Mouse (Mus musculus) CH12.LX (cell line): ENCODE results near the gene Lamtor2. TPM values are rescaled to one million over a fixed set of nuclear protein-coding genes. Genes with fewer than 3 reads are reported as not detected.

ENCODE experiments used
- DNase-seq: peaks from one replicate; pipeline ENCODE4 v3.0.0-alpha.2; 2013; ENCODE audit errors: extremely low read depth
- H3K27ac ChIP-seq: 2 replicates; pipeline ENCODE4 v1.5.1; 2012; ENCODE audit warnings: low read depth, mild to moderate bottlenecking, control low read depth, moderate library complexity; ENCODE audit not compliant: insufficient read depth
- H3K27me3 ChIP-seq: replicated peaks from 2 replicates; pipeline ENCODE3; 2012; ENCODE audit warnings: inconsistent platforms
- H3K36me3 ChIP-seq, 2 experiments: replicated peaks in 1 of 2; 2 replicates each; pipeline versions ENCODE3 to v1.6.1; 2012; ENCODE audit warnings: inconsistent platforms in 1 of 2, low read length in 1 of 2, mild to moderate bottlenecking in 1 of 2, mixed read lengths in 1 of 2, moderate library complexity in 1 of 2; ENCODE audit not compliant: control insufficient read depth in 1 of 2, insufficient read depth in 1 of 2
- H3K4me1 ChIP-seq, 2 experiments: 2 replicates each; pipeline ENCODE4 v1.6.1; 2012; ENCODE audit warnings: inconsistent platforms in 1 of 2, moderate library complexity in 1 of 2; ENCODE audit not compliant: insufficient read depth in 2 of 2, control insufficient read depth in 1 of 2
- H3K4me2 ChIP-seq: 2 replicates; pipeline ENCODE4 v1.6.1; 2012; ENCODE audit warnings: low read depth, mild to moderate bottlenecking, control low read depth; ENCODE audit not compliant: poor library complexity, insufficient read depth, severe bottlenecking
- H3K4me3 ChIP-seq, 3 experiments: fragments of 150-350 bp in 1 of 3; sonication (generic) in 1 of 3; replicated peaks in 1 of 3; 2 replicates each; pipeline versions ENCODE3 to v1.5.1; 2011 to 2012; ENCODE audit warnings: low read depth in 2 of 3, low read length in 2 of 3, mild to moderate bottlenecking in 2 of 3, moderate library complexity in 2 of 3, control low read depth in 1 of 3, improper control_type of control experiment in 1 of 3, inconsistent platforms in 1 of 3, mixed read lengths in 1 of 3; ENCODE audit not compliant: poor library complexity in 1 of 3
- H3K79me2 ChIP-seq: replicated peaks from 2 replicates; pipeline ENCODE4 v1.6.1; 2012; ENCODE audit warnings: mild to moderate bottlenecking, moderate library complexity; ENCODE audit not compliant: control insufficient read depth, poor library complexity, insufficient read depth, severe bottlenecking; ENCODE audit errors: extremely low read depth
- H3K9ac ChIP-seq: 2 replicates; pipeline ENCODE4 v1.6.1; 2012; ENCODE audit warnings: low read depth, mild to moderate bottlenecking, control low read depth, moderate library complexity; ENCODE audit not compliant: insufficient read depth
- H3K9me3 ChIP-seq: replicated peaks from 2 replicates; pipeline ENCODE3; 2012; ENCODE audit warnings: low read length, inconsistent platforms, mixed read lengths
- CHD1 ChIP-seq: IDR thresholded peaks from 2 replicates; pipeline ENCODE4 v1.6.1; 2012; ENCODE audit warnings: low read depth, low read length, improper control_type of control experiment, inconsistent platforms
- CTCF ChIP-seq, 2 experiments: IDR thresholded peaks in 1 of 2; conservative IDR thresholded peaks in 1 of 2; 2 replicates each; pipeline ENCODE4 v1.5.1; 2011 to 2012; ENCODE audit warnings: low read depth in 2 of 2, low read length in 2 of 2, improper control_type of control experiment in 1 of 2, inconsistent platforms in 1 of 2, mild to moderate bottlenecking in 1 of 2, moderate library complexity in 1 of 2
- IRF4 ChIP-seq: IDR thresholded peaks from 2 replicates; pipeline ENCODE4 v1.6.1; 2014; ENCODE audit warnings: low read depth, mild to moderate bottlenecking, inconsistent platforms, low read length, improper control_type of control experiment
- JUN ChIP-seq: IDR thresholded peaks from 2 replicates; pipeline ENCODE4 v1.6.1; 2011; ENCODE audit warnings: low read depth, mild to moderate bottlenecking, low read length, improper control_type of control experiment, moderate library complexity; ENCODE audit not compliant: insufficient read depth
- KAT2A ChIP-seq: IDR thresholded peaks from 2 replicates; pipeline ENCODE4 v1.6.1; 2012; ENCODE audit warnings: low read length, improper control_type of control experiment, inconsistent platforms; ENCODE audit not compliant: insufficient replicate concordance
- MAFK ChIP-seq: IDR thresholded peaks from 2 replicates; pipeline ENCODE4 v1.6.1; 2011; ENCODE audit warnings: low read length, improper control_type of control experiment; ENCODE audit not compliant: insufficient replicate concordance
- MAX ChIP-seq: IDR thresholded peaks from 2 replicates; pipeline ENCODE4 v1.6.1; 2011; ENCODE audit warnings: low read length, improper control_type of control experiment
- MEF2A ChIP-seq: IDR thresholded peaks from 2 replicates; pipeline ENCODE4 v1.6.1; 2014; ENCODE audit warnings: low read depth, mild to moderate bottlenecking, inconsistent platforms, low read length, improper control_type of control experiment, borderline replicate concordance
- MXI1 ChIP-seq: IDR thresholded peaks from 2 replicates; pipeline ENCODE4 v1.6.1; 2011; ENCODE audit warnings: mild to moderate bottlenecking, low read depth, low read length, improper control_type of control experiment
- MYC ChIP-seq: IDR thresholded peaks from 2 replicates; pipeline ENCODE4 v1.6.1; 2011; ENCODE audit warnings: low read depth, mild to moderate bottlenecking, improper control_type of control experiment, low read length
- RCOR1 ChIP-seq: conservative IDR thresholded peaks from 2 replicates; pipeline ENCODE4 v1.6.1; 2012; ENCODE audit warnings: low read depth, mild to moderate bottlenecking, inconsistent platforms, low read length, improper control_type of control experiment
- SMC3 ChIP-seq: IDR thresholded peaks from 2 replicates; pipeline ENCODE4 v1.6.1; 2011; ENCODE audit warnings: low read depth, low read length, improper control_type of control experiment
- TCF12 ChIP-seq: IDR thresholded peaks from 2 replicates; pipeline ENCODE4 v1.6.1; 2014; ENCODE audit warnings: low read depth, mild to moderate bottlenecking, inconsistent platforms, low read length, improper control_type of control experiment
- ZC3H11A ChIP-seq: IDR thresholded peaks from 2 replicates; pipeline ENCODE4 v1.6.1; 2012; ENCODE audit warnings: low read depth, mild to moderate bottlenecking, inconsistent platforms, low read length, improper control_type of control experiment
- ZKSCAN1 ChIP-seq: IDR thresholded peaks from 2 replicates; pipeline ENCODE4 v1.6.1; 2012; ENCODE audit warnings: low read depth, inconsistent platforms, low read length, improper control_type of control experiment, borderline replicate concordance
- dilution Hi-C: fragments of 300-500 bp; cut with MboI; formaldehyde crosslinking; loops from 2 replicates; pipeline ENCODE4 v1.14.3; 2020; ENCODE audit warnings: low sequenced_read_pairs; ENCODE audit not compliant: extremely low pct_unique_long_range_greater_than_20kb, extremely low pct_ligation_motif_present
- in situ Hi-C: fragments of 300-500 bp; cut with MboI; formaldehyde crosslinking; loops from 3 replicates; pipeline ENCODE4 v1.14.3; 2019; ENCODE audit warnings: low sequenced_read_pairs, low pct_ligation_motif_present, low pct_unique_long_range_greater_than_20kb, mixed read lengths
- polyA plus RNA-seq: library from polyadenylated mRNA; unstranded; fragments of >175 nt; gene quantifications from 2 replicates; pipeline ENCODE4 v1.2.1, GENCODE M21; 2012; ENCODE audit warnings: low read depth; ENCODE audit not compliant: insufficient read length
- total RNA-seq, 2 experiments: library from RNA; depleted of rRNA; stranded (reverse); fragments of 300-350 nt in 1 of 2; fragments of >200 nt in 1 of 2; gene quantifications; 2 replicates each; pipeline ENCODE4 v1.2.3; 2012 to 2014

The Lamtor2 gene
- total and polyA plus RNA-seq, 3 experiments, result 44.0 to 96.6 (median 56.0) TPM

DNA sequence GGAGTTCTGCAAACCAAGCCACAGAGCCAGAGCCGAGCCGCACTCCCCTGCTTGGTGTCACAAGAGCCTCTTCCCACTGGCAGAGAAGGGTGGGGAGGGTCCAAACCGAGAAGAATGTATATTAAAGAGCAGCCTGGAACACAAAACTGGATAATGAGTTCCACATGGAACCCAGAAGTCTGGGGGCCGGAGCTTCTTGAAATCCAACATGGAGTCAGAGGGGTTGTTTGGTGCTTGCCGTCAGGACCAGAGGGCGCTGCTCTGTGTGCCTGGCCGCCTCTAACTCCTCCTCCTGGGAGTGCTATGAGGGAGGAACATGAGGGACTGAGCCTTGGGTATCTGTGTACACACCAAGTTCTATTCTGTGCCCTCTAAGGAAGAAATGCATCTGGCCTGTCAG lies 47.1 kb downstream of the Lamtor2 start:
- no peak for DNase-seq
- Histone ChIP-seq H3K36me3 (no peaks in the 10 kb centered on the region), H3K4me1 (peaks cover 18 to 80% of the 10 kb centered on the region in 2 experiments)
- no peak for TF ChIP-seq CHD1
- TF ChIP-seq KAT2A, result no peak
- TF ChIP-seq MXI1, result no peak
- TF ChIP-seq CTCF (conservative IDR thresholded peaks at IDR 0.05 in 1 of 2, IDR thresholded peaks at IDR 0.05 in 1 of 2; ENCODE audit: low read depth in 2 of 2, low read length in 2 of 2), result 0 out of 4 replicates have a peak, but pooled peaks of 1 of the 2 experiments have one; percentile 14
- TF ChIP-seq, all 38 proteins: peak for 1
- in situ Hi-C loops, result no loop called here
- Histone ChIP-seq H3K79me2 (no peaks in the 10 kb centered on the region; the same call in 1 of the 2 replicates), H3K27ac (no peak overlapping the region), H3K27me3 (peaks cover 10% of the 10 kb centered on the region), H3K9ac (no peak overlapping the region), H3K9me3 (no peaks in the 10 kb centered on the region), H3K4me2 (no peak overlapping the region), H3K4me3 (no peak overlapping the region)
- dilution Hi-C loops, result no loop called here

DNA sequence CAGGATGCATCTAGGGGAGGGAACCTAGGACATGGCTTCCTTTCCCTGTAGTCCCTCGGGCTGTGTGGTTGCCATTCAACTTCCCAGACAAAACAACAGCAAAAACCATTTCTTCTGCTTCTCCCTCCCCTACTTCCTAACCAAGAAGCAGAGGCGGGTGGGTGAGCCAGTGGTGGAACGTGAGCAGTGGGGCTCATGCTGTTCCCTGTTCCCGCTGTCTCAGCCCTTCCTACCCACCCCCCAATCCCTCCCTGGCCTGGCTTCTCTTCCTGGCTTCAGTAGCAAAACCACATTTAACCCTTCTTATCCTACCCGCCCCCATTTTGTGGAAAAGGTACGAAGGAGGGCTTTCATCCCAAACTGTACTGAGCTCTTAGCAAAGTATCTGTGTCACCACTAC lies 47.8 kb downstream of the Lamtor2 start:
- no peak overlapping the region for H3K9ac ChIP-seq
- in situ Hi-C loops, result no loop called here
- H3K4me1 ChIP-seq, result peaks cover 12 to 75% of the 10 kb centered on the region in 2 experiments
- H3K4me3 ChIP-seq, result no peak overlapping the region
- no peak for TF ChIP-seq SMC3
- TF ChIP-seq MAX, result no peak
- no peak for TF ChIP-seq RCOR1
- no peak for TF ChIP-seq TCF12
- no peak for TF ChIP-seq MEF2A
- TF ChIP-seq ZKSCAN1, result no peak
- TF ChIP-seq JUN, result no peak
- no peak for TF ChIP-seq IRF4
- no peak for TF ChIP-seq MYC
- no peak for TF ChIP-seq ZC3H11A
- no peak for TF ChIP-seq MAFK
- no peak for TF ChIP-seq CTCF (conservative IDR thresholded peaks at IDR 0.05 in 1 of 2, IDR thresholded peaks at IDR 0.05 in 1 of 2; ENCODE audit: low read depth in 2 of 2, low read length in 2 of 2)
- TF ChIP-seq CHD1, result no peak
- no peak overlapping the region for H3K27ac ChIP-seq
- dilution Hi-C loops, result no loop called here
- no peaks in the 10 kb centered on the region for H3K9me3 ChIP-seq
- no peaks in the 10 kb centered on the region for H3K36me3 ChIP-seq
- no peak for DNase-seq
- H3K27me3 ChIP-seq, result peaks cover 10% of the 10 kb centered on the region
- no peaks in the 10 kb centered on the region; the same call in 1 of the 2 replicates for H3K79me2 ChIP-seq
- H3K4me2 ChIP-seq, result no peak overlapping the region
